Mouse (Mus musculus) heart, postnatal 0 days (tissue): ENCODE measurements around the gene Tra2a. TPM values are rescaled to one million over a fixed set of nuclear protein-coding genes. Genes with fewer than 3 reads are reported as not detected.

ENCODE experiments used
- ATAC-seq: fragments of 200-750 bp; cut with Nextera tagmentation; 2 replicates; pipeline ENCODE4 v1.8.0; 2017; ENCODE audit warnings: low read depth, moderate number of reproducible peaks, moderate library complexity; ENCODE audit not compliant: insufficient read depth
- DNase-seq: peaks from one replicate; pipeline ENCODE4 v3.0.0-alpha.2; 2016; ENCODE audit warnings: low spot score
- H3K27ac ChIP-seq: fragments of 300-500 bp; sonication (generic); 2 replicates; pipeline ENCODE4 v1.5.1; 2014; ENCODE audit warnings: low read depth, mild to moderate bottlenecking
- H3K27me3 ChIP-seq: fragments of 300-500 bp; sonication (generic); 2 replicates; pipeline ENCODE4 v1.6.1; 2014; ENCODE audit warnings: low read length, mixed read lengths; ENCODE audit not compliant: control insufficient read depth, insufficient read depth
- H3K36me3 ChIP-seq: fragments of 300-500 bp; sonication (generic); replicated peaks from 2 replicates; pipeline ENCODE4 v1.6.1; 2014; ENCODE audit warnings: low read length, mixed read lengths; ENCODE audit not compliant: control insufficient read depth, insufficient read depth
- H3K4me1 ChIP-seq: fragments of 300-500 bp; sonication (generic); 2 replicates; pipeline ENCODE4 v1.6.1; 2014; ENCODE audit warnings: antibody characterized with exemption; ENCODE audit not compliant: control insufficient read depth, insufficient read depth
- H3K4me2 ChIP-seq: fragments of 300-500 bp; sonication (generic); 2 replicates; pipeline ENCODE4 v1.6.1; 2014; ENCODE audit warnings: low read depth, mild to moderate bottlenecking, low read length, moderate library complexity
- H3K4me3 ChIP-seq: fragments of 300-500 bp; sonication (generic); 2 replicates; pipeline ENCODE4 v1.5.1; 2014; ENCODE audit warnings: low read depth, low read length
- H3K9ac ChIP-seq: fragments of 300-500 bp; sonication (generic); replicated peaks from 2 replicates; pipeline ENCODE4 v1.6.1; 2014; ENCODE audit warnings: low read depth, low read length, mixed read lengths
- H3K9me3 ChIP-seq: fragments of 300-500 bp; sonication (generic); replicated peaks from 2 replicates; pipeline ENCODE4 v1.6.1; 2016; ENCODE audit warnings: low read length; ENCODE audit not compliant: control insufficient read depth
- CTCF ChIP-seq: IDR thresholded peaks from 2 replicates; pipeline ENCODE4 v1.5.1; 2016; ENCODE audit warnings: antibody characterized with exemption, control low read depth, low read depth
- EP300 ChIP-seq: IDR thresholded peaks from 2 replicates; pipeline ENCODE4 v1.6.1; 2016; ENCODE audit warnings: antibody characterized with exemption, low read depth
- WGBS: fragments of 180-500 bp; shearing (Covaris S2); extraction: QIAGEN DNeasy Blood & Tissue Kit; methylation state at CpG from one replicate; pipeline ENCODE4 v1.1.7; 2014; 5-methylcytosine and 5-hydroxymethylcytosine counted together
- polyA plus RNA-seq: library from polyadenylated mRNA; unstranded; fragments of >200 nt; fragmentation: Nextera tagmentation; extraction: Ambion mirVana; gene quantifications from 2 replicates; pipeline ENCODE4 v1.2.1, GENCODE M21; 2015
- total RNA-seq: library from RNA; depleted of rRNA; stranded (reverse); fragments of >200 nt; gene quantifications from 2 replicates; pipeline ENCODE4 v1.2.3, GENCODE M21; 2014; ENCODE audit warnings: low replicate concordance

The Tra2a gene
- total and polyA plus RNA-seq, 2 experiments from 2014 or later, result 26.0 to 41.8 TPM

GRCm38 (mm10) chr6:49215748-49216585, 47.9 kb downstream of the Tra2a start:
- H3K36me3 ChIP-seq, result no peaks in the 10 kb centered on the region
- peaks cover 6% of the 10 kb centered on the region; the same call in 1 of the 2 replicates for H3K27me3 ChIP-seq
- TF ChIP-seq CTCF (no peak), EP300 (no peak)
- no peaks in the 10 kb centered on the region for H3K9me3 ChIP-seq
- peak overlapping the region; percentile 88 for H3K9ac ChIP-seq
- 5% methylated on average over 14 of the region's 14 CpGs for WGBS
- peak overlapping the region; percentile 94 for H3K27ac ChIP-seq
- DNase-seq (no peak), ATAC-seq (peak; percentile 1; the same call in 1 of the 2 replicates)
- H3K4me2 ChIP-seq, result peak overlapping the region; percentile 84
- peak overlapping the region; percentile 66 for H3K4me3 ChIP-seq
- H3K4me1 ChIP-seq, result peaks cover 11% of the 10 kb centered on the region

GRCm38 (mm10) chr6:49214928-49215747, 48.7 kb downstream of the Tra2a start, which contains the start of gene Igf2bp3:
Igf2bp3 (minus strand) TSS chr6:49214957.
- Histone ChIP-seq H3K4me3 (peak within 1 kb of the TSS; percentile 66), H3K4me2 (peak within 1 kb of the TSS; percentile 84), H3K36me3 (no peaks in the 10 kb centered on the region), H3K9ac (peak within 1 kb of the TSS; percentile 88), H3K27ac (peak within 1 kb of the TSS; percentile 94), H3K9me3 (no peaks in the 10 kb centered on the region), H3K27me3 (peaks cover 5% of the 10 kb centered on the region; the same call in 1 of the 2 replicates), H3K4me1 (peaks cover 19% of the 10 kb centered on the region)
- DNase-seq (peak; percentile 92), ATAC-seq (peak; percentile 82)
- under 1% methylated on average over 67 of the region's 68 CpGs for WGBS
- TF ChIP-seq CTCF (no peak), EP300 (peak; percentile 54; the same call in 1 of the 2 replicates)

GRCm38 (mm10) chr6:49214086-49214927, 49.5 kb downstream of the Tra2a start:
- Histone ChIP-seq H3K4me1 (peaks cover 26% of the 10 kb centered on the region), H3K36me3 (no peaks in the 10 kb centered on the region), H3K9ac (peak overlapping the region; percentile 88), H3K9me3 (no peaks in the 10 kb centered on the region), H3K4me3 (peak overlapping the region; percentile 66), H3K27me3 (no peaks in the 10 kb centered on the region), H3K27ac (peak overlapping the region; percentile 94), H3K4me2 (peak overlapping the region; percentile 84)
- ATAC-seq (0 out of 2 replicates have a peak, but pooled peaks have one; percentile 4), DNase-seq (peak; percentile 83)
- under 1% methylated on average over 71 of the region's 76 CpGs for WGBS
- no peak for TF ChIP-seq CTCF
- TF ChIP-seq EP300, result no peak

- no peak for DNase-seq
- peak overlapping the region; percentile 84 for H3K4me2 ChIP-seq
- H3K36me3 ChIP-seq, result no peaks in the 10 kb centered on the region
- WGBS, result under 1% methylated on average over 32 of the region's 50 CpGs
- TF ChIP-seq CTCF (no peak), EP300 (no peak)
- peak overlapping the region; percentile 88 for H3K9ac ChIP-seq
- no peak for ATAC-seq
- H3K4me3 ChIP-seq, result peak overlapping the region; percentile 66
- no peaks in the 10 kb centered on the region for H3K9me3 ChIP-seq
- H3K27ac ChIP-seq, result peak overlapping the region; percentile 94
- no peaks in the 10 kb centered on the region for H3K27me3 ChIP-seq
- H3K4me1 ChIP-seq, result peaks cover 32% of the 10 kb centered on the region
These were observed 50.2 kb downstream of the Tra2a start for GRCm38 (mm10) chr6:49213581-49214085.
